Mouse (Mus musculus) forebrain, embryonic 11.5 days (tissue): ENCODE data around the gene Pqlc3. TPM values are rescaled to one million over a fixed set of nuclear protein-coding genes. Genes with fewer than 3 reads are reported as not detected.
A peak's percentile ranks its signal among the peaks of the same experiment; 100 is the strongest.
"Not testable (repeated sequence)": the region's sequence is repeated elsewhere in the genome, so short reads cannot be mapped to it uniquely, and the experiment has no call there.

Experiments
- ATAC-seq: fragments of 200-750 bp; cut with Nextera tagmentation; replicated peaks from 2 replicates; pipeline ENCODE4 v1.8.0; 2017; ENCODE audit warnings: moderate TSS enrichment; ENCODE audit not compliant: low FRiP score
- DNase-seq: peaks from one replicate; pipeline ENCODE4 v3.0.0-alpha.2; 2017; ENCODE audit warnings: low spot score
- H3K27ac ChIP-seq: fragments of 300-500 bp; sonication (generic); 2 replicates; pipeline ENCODE4 v1.5.1; 2014; ENCODE audit warnings: low read depth, low read length
- H3K27me3 ChIP-seq: fragments of 300-500 bp; sonication (generic); 2 replicates; pipeline ENCODE4 v1.6.1; 2014; ENCODE audit warnings: mild to moderate bottlenecking, low read length, mixed read lengths; ENCODE audit not compliant: control insufficient read depth, insufficient read depth
- H3K36me3 ChIP-seq: fragments of 300-500 bp; sonication (generic); 2 replicates; pipeline ENCODE4 v1.6.1; 2014; ENCODE audit warnings: mild to moderate bottlenecking, low read length, moderate library complexity, mixed read lengths; ENCODE audit not compliant: control insufficient read depth, insufficient read depth
- H3K4me1 ChIP-seq: fragments of 300-500 bp; sonication (generic); replicated peaks from 2 replicates; pipeline ENCODE4 v1.6.1; 2014; ENCODE audit warnings: low read length, mixed read lengths; ENCODE audit not compliant: control insufficient read depth, insufficient read depth
- H3K4me2 ChIP-seq: fragments of 300-500 bp; sonication (generic); 2 replicates; pipeline ENCODE4 v1.6.1; 2014; ENCODE audit warnings: low read depth, mild to moderate bottlenecking, low read length, moderate library complexity, mixed read lengths; ENCODE audit not compliant: severe bottlenecking
- H3K4me3 ChIP-seq: fragments of 300-500 bp; sonication (generic); 2 replicates; pipeline ENCODE4 v1.5.1; 2014; ENCODE audit warnings: low read depth, low read length
- H3K9ac ChIP-seq: fragments of 300-500 bp; sonication (generic); 2 replicates; pipeline ENCODE4 v1.6.1; 2014; ENCODE audit warnings: low read length
- H3K9me3 ChIP-seq: fragments of 300-500 bp; sonication (generic); 2 replicates; pipeline ENCODE4 v1.6.1; 2016; ENCODE audit warnings: low read length, mixed read lengths; ENCODE audit not compliant: control insufficient read depth
- WGBS: fragments of 180-500 bp; shearing (Covaris S2); extraction: QIAGEN DNeasy Blood & Tissue Kit; methylation state at CpG from one replicate; pipeline ENCODE4 v1.1.7; 2014; 5-methylcytosine and 5-hydroxymethylcytosine counted together
- polyA plus RNA-seq: library from polyadenylated mRNA; unstranded; fragments of >200 nt; fragmentation: Nextera tagmentation; extraction: Ambion mirVana; gene quantifications from 2 replicates; pipeline ENCODE4 v1.2.1, GENCODE M21; 2014

Pqlc3 gene
- polyA plus RNA-seq, 1 experiment from 2014 or later: 3.5 TPM

DNA sequence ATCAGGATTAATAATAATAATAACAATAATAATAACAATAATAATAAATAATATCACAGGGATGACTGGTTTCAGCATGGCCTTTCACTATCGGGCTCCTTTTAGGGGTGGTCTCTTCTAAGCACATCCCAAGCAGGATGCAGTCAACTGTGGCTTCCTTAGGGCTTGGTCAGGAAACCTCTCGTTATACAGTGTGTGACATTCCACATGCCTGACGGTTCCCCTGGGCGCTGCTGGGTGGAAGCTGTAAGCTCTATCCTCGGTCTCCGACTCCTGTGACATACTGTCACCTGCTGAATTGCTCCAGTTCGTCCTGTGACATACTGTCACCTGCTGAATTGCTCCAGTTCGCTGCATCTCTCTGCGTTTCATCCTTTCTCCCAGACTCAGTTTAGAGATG is 36.3 kb upstream of the Pqlc3 start:
- 70% methylated on average over 9 of the region's 9 CpGs for WGBS
- no peak overlapping the region for H3K27ac ChIP-seq
- H3K4me3 ChIP-seq: no peak overlapping the region
- ATAC-seq (no peak), DNase-seq (no peak)
- H3K36me3 ChIP-seq: no peaks in the 10 kb centered on the region
- no peaks in the 10 kb centered on the region for H3K9me3 ChIP-seq
- no peak overlapping the region for H3K9ac ChIP-seq
- H3K4me2 ChIP-seq: no peak overlapping the region
- H3K4me1 ChIP-seq: no peaks in the 10 kb centered on the region
- H3K27me3 ChIP-seq: no peaks in the 10 kb centered on the region

- H3K36me3 ChIP-seq: no peaks in the 10 kb centered on the region
- H3K9me3 ChIP-seq: no peaks in the 10 kb centered on the region
- H3K4me2 ChIP-seq: no peak overlapping the region
- no peak for DNase-seq
- no peak overlapping the region for H3K4me3 ChIP-seq
- no peak overlapping the region for H3K9ac ChIP-seq
- 72% methylated on average over 2 of the region's 2 CpGs for WGBS
- H3K27ac ChIP-seq: no peak overlapping the region
- no peaks in the 10 kb centered on the region for H3K27me3 ChIP-seq
- H3K4me1 ChIP-seq: no peaks in the 10 kb centered on the region
- no peak for ATAC-seq
These were observed 34.9 kb upstream of the Pqlc3 start for GRCm38 (mm10) chr12:17035128-17035527.

DNA sequence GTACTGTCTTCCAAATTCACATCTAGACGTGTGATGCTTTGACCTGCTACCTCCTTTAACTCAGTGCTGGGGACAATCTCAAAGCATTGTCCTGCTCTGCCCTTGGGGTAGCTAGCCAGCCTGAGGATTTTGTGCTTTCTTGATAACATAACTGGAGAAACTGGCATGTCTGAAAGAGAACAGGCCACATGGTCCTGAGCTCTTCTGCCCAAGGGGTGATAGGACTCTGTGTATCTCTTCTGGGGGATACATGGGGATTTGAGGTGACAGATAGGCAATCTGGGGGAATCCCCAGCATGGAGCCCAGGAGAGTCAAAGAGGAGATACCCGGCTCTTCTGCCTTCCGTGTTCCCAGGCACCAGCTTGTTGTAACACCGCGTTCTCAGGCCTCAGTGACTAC is 34.5 kb upstream of the Pqlc3 start:
- no peak overlapping the region for H3K9ac ChIP-seq
- no peaks in the 10 kb centered on the region for H3K36me3 ChIP-seq
- no peak overlapping the region for H3K4me2 ChIP-seq
- no peaks in the 10 kb centered on the region for H3K27me3 ChIP-seq
- ATAC-seq: no peak
- H3K9me3 ChIP-seq: no peaks in the 10 kb centered on the region
- DNase-seq: no peak
- no peaks in the 10 kb centered on the region for H3K4me1 ChIP-seq
- H3K27ac ChIP-seq: no peak overlapping the region
- 86% methylated on average over 5 of the region's 5 CpGs for WGBS
- no peak overlapping the region for H3K4me3 ChIP-seq

- H3K4me1 ChIP-seq: no peaks in the 10 kb centered on the region
- no peak for DNase-seq
- 80% methylated on average over 9 of the region's 9 CpGs for WGBS
- H3K27ac ChIP-seq: no peak overlapping the region
- no peak overlapping the region for H3K9ac ChIP-seq
- no peak for ATAC-seq
- no peaks in the 10 kb centered on the region for H3K36me3 ChIP-seq
- no peak overlapping the region for H3K4me3 ChIP-seq
- no peaks in the 10 kb centered on the region for H3K27me3 ChIP-seq
- no peaks in the 10 kb centered on the region for H3K9me3 ChIP-seq
- no peak overlapping the region for H3K4me2 ChIP-seq
These were observed 33.2 kb upstream of the Pqlc3 start for GRCm38 (mm10) chr12:17033464-17033841.

GRCm38 (mm10) chr12:17032694-17033463 is 32.7 kb upstream of the Pqlc3 start:
- 48% methylated on average over 13 of the region's 13 CpGs for WGBS
- DNase-seq: peak; percentile 88
- H3K4me2 ChIP-seq: no peak overlapping the region
- H3K27me3 ChIP-seq: no peaks in the 10 kb centered on the region
- no peak overlapping the region for H3K9ac ChIP-seq
- ATAC-seq: 0 out of 2 replicates have a peak, but pooled peaks have one; percentile 58
- no peak overlapping the region for H3K4me3 ChIP-seq
- no peaks in the 10 kb centered on the region for H3K9me3 ChIP-seq
- H3K36me3 ChIP-seq: no peaks in the 10 kb centered on the region
- no peaks in the 10 kb centered on the region for H3K4me1 ChIP-seq
- no peak overlapping the region for H3K27ac ChIP-seq

- Histone ChIP-seq H3K4me1 (no peaks in the 10 kb centered on the region), H3K27ac (no peak overlapping the region), H3K27me3 (no peaks in the 10 kb centered on the region), H3K4me2 (no peak overlapping the region), H3K9me3 (no peaks in the 10 kb centered on the region), H3K36me3 (no peaks in the 10 kb centered on the region), H3K9ac (no peak overlapping the region), H3K4me3 (no peak overlapping the region)
- ATAC-seq: no peak
- DNase-seq: no peak
- WGBS: 92% methylated on average over 6 of the region's 6 CpGs
These were observed 24.4 kb upstream of the Pqlc3 start for GRCm38 (mm10) chr12:17024554-17025110.

GRCm38 (mm10) chr12:17022145-17022544 is 21.9 kb upstream of the Pqlc3 start:
- no peaks in the 10 kb centered on the region for H3K4me1 ChIP-seq

DNA sequence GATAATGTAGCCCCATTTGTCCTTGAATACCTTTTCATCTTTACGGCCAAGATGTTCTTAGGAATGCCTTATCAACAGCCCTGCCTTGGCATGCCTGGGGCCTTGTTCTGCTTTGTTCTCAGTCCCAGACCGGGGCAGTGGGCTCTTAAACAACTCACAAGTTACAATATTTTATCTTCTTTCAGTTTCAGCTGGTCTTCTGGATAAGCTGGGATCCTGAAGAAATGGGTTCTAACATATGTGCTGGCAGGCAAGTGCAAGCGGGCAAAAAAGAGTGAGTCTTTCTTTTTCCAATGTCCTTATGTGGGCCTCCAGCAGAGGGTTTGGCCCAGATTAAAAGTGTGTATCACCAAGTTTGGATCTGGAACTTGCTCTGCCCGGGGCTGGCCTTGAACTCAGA is 20.9 kb upstream of the Pqlc3 start:
- not testable (repeated sequence) for H3K9ac ChIP-seq, H3K4me3 ChIP-seq, H3K27ac ChIP-seq, H3K4me2 ChIP-seq, H3K9me3 ChIP-seq, H3K36me3 ChIP-seq, ATAC-seq, H3K4me1 ChIP-seq, DNase-seq, H3K27me3 ChIP-seq
- WGBS: 92% methylated on average over 4 of the region's 4 CpGs

More at GRCm38 (mm10) chr12:17022145-17022544, 21.9 kb upstream of the Pqlc3 start:
- H3K4me2 ChIP-seq: no peak overlapping the region
- DNase-seq (no peak), ATAC-seq (no peak)
- no peak overlapping the region for H3K4me3 ChIP-seq
- H3K9me3 ChIP-seq: no peaks in the 10 kb centered on the region
- H3K27ac ChIP-seq: no peak overlapping the region
- H3K36me3 ChIP-seq: no peaks in the 10 kb centered on the region
- H3K9ac ChIP-seq: no peak overlapping the region
- no peaks in the 10 kb centered on the region for H3K27me3 ChIP-seq
- WGBS: 84% methylated on average over 4 of the region's 4 CpGs

DNA sequence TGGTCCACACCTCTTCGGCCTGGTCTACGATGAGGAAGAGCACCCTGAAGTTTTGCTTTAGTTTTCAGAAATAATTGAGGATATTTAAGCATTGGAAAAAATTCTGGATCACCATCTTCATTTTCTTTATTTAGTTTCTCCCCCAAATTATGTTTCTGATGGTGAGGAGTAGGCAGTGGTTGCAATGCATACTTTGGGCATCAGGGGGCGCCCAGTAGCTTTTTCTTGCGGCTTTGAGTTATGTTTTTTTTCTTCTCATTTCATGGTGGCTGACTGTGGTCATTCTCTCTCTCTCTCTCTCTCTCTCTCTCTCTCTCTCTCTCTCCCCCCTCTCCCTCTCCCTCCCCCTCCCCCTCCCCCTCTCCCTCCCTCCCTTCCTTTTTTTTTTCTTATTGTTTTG is 18.3 kb upstream of the Pqlc3 start:
- WGBS: 32% methylated on average over 4 of the region's 4 CpGs
- Histone ChIP-seq H3K4me2 (no peak overlapping the region), H3K9ac (no peak overlapping the region), H3K27me3 (no peaks in the 10 kb centered on the region), H3K4me3 (no peak overlapping the region), H3K4me1 (no peaks in the 10 kb centered on the region), H3K27ac (no peak overlapping the region), H3K9me3 (no peaks in the 10 kb centered on the region), H3K36me3 (no peaks in the 10 kb centered on the region)
- ATAC-seq (no peak), DNase-seq (peak; percentile 79)
